Mouse (Mus musculus) NIH3T3 (cell line): ENCODE results near the gene Hist2h2aa2.
"Not testable (repeated sequence)": the region's sequence is repeated elsewhere in the genome, so short reads cannot be mapped to it uniquely, and the experiment has no call there.

Experiments used
- DNase-seq: peaks from one replicate; pipeline ENCODE4 v3.0.0-alpha.2; 2012; ENCODE audit warnings: low read depth

Hist2h2aa2 gene

GRCm38 (mm10) chr3:96261623-96262022 is 21.5 kb upstream of the Hist2h2aa2 start:
- peak; percentile 42 for DNase-seq

GRCm38 (mm10) chr3:96260220-96260619 is 20.1 kb upstream of the Hist2h2aa2 start:
- peak; percentile 61 for DNase-seq

DNA sequence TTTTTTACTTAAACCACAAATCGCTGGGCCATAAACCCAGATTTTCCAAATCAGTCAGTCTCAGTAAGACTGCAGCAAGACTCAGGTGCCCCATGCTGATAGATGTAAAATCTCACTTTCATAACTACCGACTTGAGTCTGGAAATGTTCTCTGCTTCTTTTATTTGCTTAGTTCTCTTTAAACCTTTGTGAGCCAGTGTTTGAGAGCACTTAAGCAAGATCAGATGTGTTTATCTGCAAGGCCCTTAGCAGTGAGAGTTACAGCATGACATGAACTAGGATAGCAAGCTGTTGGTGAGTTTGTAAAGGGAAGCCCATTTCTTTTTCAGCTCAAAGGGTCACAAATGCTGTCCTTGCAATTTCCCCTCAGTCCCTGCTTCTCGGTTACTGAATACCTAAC is 17.1 kb upstream of the Hist2h2aa2 start:
- DNase-seq: no peak

DNA sequence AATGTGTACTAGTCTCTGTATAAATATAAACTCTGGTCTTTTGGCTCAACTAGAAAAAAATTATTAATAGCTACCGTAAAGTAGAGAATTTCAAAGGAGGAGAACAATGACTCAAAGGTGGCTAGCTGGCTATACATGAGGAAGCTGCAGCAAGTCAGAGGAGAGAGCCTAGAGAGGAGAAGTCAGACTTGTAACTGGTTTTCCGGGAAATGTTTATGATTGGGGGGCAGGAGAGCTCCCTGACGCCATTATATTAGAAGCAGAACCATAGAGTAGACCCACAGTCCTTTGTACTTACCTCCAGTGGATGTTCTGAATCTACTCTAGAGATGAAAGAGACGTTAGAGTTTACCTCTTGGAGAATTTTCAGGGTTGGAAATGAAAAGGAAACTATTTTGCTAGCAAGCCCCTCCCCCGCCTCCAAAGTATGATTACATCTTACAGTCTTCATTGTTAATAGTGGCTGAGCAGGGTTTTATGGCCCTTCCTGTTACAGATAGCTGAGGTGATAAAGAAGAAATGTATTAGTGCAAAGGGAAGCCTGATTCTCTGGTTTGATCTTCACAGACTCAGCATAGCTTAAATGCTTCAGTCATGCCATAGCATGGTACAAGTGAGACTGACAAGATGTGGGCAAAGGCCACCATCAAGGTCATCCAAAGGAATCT is 16.0 kb upstream of the Hist2h2aa2 start:
- DNase-seq: no peak

- no peak for DNase-seq
These were observed 14.7 kb upstream of the Hist2h2aa2 start for GRCm38 (mm10) chr3:96254683-96255355.

DNA sequence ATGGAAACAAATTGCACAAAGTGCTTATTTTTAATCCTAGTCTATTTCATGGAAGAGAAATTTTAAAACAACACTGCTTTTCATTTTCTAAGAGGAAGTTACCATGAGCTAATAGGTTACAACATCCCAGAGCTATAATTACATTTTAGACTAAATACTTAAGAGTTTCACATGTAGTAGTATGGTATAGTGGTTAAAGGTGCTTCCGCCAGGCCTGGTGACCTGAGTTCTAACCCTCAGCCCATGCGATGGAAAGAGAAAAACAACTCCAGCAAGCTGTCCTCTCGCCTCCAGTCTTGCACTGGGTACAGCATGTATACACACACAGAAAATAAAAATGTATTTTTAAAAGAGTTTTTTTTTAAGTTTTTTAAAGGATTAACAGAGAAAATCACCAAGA is 11.7 kb upstream of the Hist2h2aa2 start:
- DNase-seq: no peak

GRCm38 (mm10) chr3:96250890-96251289 is 10.8 kb upstream of the Hist2h2aa2 start:
- DNase-seq: no peak

- DNase-seq: no peak
These were observed 8.9 kb upstream of the Hist2h2aa2 start for GRCm38 (mm10) chr3:96249034-96249345.

DNA sequence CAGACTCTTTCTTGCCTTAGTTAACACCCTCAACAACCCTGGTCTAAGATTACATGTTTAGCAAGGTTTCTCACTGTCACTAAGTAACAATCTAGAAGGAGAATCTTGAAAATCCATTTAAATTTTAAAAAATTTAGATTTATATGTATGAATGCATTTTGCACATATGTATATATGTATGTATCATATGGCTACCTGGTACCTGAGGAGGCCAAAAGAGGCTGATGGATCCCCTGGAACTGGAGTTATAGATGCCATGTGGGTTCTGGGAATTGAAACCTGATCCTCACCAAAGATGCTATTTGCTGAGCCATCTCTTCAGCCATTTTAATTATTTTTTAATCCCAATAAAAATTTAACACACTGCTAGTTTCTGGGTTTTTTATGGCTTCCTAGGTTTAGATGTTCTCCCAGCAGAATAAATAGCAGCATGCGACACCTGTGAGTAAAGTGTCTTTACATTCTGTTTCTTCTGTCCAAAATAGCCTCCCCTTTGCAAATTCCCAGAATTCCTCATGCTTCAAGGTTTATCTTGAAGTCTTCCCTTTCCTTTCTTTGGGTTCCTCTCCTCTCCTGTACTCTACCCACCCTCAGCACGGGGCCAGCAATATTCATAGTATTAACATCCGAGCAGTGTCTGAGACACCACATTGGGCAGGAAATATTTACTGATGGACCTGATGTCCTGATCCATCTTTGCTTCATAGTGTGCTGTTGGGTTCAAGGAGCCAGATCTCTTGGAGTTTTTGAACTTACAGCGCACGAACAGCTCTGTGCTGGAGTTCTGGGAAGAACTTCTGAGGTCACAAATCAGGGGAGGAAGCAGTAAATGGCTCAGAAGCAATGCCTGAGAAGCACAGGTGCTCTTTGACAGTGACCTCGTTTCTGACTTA is 8.3 kb upstream of the Hist2h2aa2 start:
- no peak for DNase-seq

GRCm38 (mm10) chr3:96247356-96248140 is 7.5 kb upstream of the Hist2h2aa2 start:
- DNase-seq: no peak

DNA sequence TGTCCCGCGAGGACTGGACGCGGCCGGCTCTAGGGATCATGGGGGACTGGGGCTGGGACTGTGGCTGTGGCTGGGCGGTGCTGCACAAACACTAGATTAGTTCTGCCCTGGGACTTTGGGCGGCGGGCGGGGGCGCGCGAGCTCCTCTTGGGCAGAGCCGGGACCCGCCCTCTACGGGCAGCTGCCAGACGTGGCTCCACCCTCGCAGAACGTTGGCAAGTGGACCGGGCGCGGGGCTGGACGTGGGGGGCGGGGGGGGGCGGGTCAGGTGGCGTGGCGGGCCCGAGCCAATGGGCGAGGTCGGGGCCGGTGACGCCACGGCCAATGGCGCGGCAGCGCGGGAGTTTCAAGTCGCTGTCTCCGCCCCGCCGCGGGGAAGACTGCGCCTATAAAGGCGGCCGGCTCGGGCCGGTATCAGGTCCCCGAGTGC is 6.4 kb upstream of the Hist2h2aa2 start, which contains the start of gene Hist2h3c1:
Gene Hist2h3c1, plus strand, starts transcription at position 259 of the 430 bp plus-strand sequence.
- not testable (repeated sequence) for DNase-seq

DNA sequence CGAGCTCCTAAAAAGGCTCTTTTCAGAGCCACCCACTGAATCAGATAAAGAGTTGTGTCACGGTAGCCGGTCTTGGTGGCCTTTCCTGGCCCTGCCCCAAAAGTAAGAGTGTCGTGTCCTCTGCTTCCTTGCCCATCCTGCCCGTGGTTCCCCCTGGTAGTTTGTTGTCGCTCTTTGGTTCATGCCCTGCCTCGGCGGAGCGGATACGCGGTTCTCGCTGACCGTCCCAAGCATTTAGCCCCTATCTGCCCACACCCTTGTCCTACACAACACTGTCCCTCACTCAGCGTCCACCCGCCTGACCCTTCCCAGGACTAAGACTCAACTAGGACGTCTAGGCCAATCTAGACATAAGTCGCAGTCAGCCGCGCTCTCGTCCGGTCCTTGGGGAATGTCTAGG is 5.9 kb upstream of the Hist2h2aa2 start:
- not testable (repeated sequence) for DNase-seq

GRCm38 (mm10) chr3:96245003-96245886 is 5.2 kb upstream of the Hist2h2aa2 start, which contains the start of gene Hist2h2aa1:
Gene Hist2h2aa1, plus strand, starts transcription at chr3:96245497.
- peak; percentile 86 for DNase-seq

- peak; percentile 11 for DNase-seq
These were observed 4.0 kb upstream of the Hist2h2aa2 start for GRCm38 (mm10) chr3:96243921-96244572.

DNA sequence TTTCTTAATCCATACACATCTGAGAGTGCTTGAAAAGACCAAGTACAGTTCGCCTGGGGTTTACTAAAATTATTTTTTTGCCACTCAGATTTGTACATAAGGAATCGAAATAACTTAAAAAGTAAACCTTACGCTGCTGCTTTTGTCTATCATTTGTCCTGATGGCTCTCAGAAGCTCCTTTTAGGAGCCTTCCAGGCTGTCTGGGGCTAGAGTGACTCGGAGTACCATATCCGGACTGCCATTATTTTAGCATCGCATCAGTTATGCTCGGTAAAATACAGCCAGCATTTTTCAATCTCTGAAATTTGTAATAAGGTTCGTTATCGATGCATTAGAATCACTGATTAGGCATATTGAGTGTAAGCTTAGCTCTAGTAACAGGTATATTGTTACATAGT is 722 bp upstream of the Hist2h2aa2 start:
- no peak for DNase-seq

DNA sequence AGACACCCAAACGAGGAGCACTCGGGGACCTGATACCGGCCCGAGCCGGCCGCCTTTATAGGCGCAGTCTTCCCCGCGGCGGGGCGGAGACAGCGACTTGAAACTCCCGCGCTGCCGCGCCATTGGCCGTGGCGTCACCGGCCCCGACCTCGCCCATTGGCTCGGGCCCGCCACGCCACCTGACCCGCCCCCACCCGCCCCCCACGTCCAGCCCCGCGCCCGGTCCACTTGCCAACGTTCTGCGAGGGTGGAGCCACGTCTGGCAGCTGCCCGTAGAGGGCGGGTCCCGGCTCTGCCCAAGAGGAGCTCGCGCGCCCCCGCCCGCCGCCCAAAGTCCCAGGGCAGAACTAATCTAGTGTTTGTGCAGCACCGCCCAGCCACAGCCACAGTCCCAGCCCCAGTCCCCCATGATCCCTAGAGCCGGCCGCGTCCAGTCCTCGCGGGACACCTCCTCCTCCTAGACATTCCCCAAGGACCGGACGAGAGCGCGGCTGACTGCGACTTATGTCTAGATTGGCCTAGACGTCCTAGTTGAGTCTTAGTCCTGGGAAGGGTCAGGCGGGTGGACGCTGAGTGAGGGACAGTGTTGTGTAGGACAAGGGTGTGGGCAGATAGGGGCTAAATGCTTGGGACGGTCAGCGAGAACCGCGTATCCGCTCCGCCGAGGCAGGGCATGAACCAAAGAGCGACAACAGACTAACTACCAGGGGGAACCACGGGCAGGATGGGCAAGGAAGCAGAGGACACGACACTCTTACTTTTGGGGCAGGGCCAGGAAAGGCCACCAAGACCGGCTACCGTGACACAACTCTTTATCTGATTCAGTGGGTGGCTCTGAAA is 902 bp downstream of the Hist2h2aa2 start, which contains the start of gene Hist2h3c2:
Gene Hist2h3c2, minus strand, starts transcription at position 174 of the 840 bp plus-strand sequence.
- DNase-seq: not testable (repeated sequence)

GRCm38 (mm10) chr3:96237904-96238511 is 2.1 kb downstream of the Hist2h2aa2 start:
- peak; percentile 57 for DNase-seq

DNA sequence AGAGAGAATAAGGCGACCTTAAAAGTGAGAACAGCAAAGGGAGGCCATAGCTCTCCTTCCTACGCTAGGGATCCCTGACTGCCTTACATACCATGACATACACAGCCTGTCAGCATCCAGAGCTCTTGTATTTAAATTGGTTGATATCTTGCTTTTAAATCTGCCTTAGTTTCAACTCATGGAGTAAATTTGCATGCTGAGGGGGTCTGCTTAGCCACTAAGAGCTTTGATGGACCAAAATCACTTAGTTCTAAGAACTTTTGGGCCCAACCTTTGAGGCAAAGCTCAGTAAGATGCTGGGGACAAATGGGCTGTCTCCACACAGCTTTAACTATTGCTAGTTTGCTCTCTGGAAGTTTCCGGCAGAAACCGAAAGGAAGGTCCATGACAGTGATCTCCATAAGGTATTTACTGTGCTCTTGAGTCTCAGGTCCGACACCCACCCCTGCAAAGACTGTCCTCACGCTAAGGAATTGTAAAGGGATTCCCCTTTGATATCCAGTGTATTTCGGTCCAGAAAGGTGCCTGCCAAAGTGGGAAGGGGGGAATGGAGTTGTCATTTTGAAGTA is 2.7 kb downstream of the Hist2h2aa2 start:
- peak; percentile 38 for DNase-seq
